Mouse (Mus musculus) cerebellum, postnatal 25 days (tissue): ENCODE measurements around the gene Grid1.

Experiments used
- DNase-seq, 2 experiments: peaks; one replicate each; pipeline ENCODE4 v3.0.0; 2021; ENCODE audit warnings: mixed read lengths in 2 of 2

The Grid1 gene

GRCm38 (mm10) chr14:35222196-35222595 lies 402.3 kb downstream of the Grid1 start:
- DNase-seq = no peak

- DNase-seq = no peak
These were observed 407.7 kb downstream of the Grid1 start for GRCm38 (mm10) chr14:35227581-35227980.

- DNase-seq = no peak
These were observed 411.5 kb downstream of the Grid1 start for GRCm38 (mm10) chr14:35231384-35231783.

GRCm38 (mm10) chr14:35242882-35243281 lies 423.0 kb downstream of the Grid1 start:
- no peak for DNase-seq

GRCm38 (mm10) chr14:35244776-35245548 lies 425.1 kb downstream of the Grid1 start:
- DNase-seq = no peak

- peak; percentile 89 to 92 for DNase-seq
These were observed 430.5 kb downstream of the Grid1 start for GRCm38 (mm10) chr14:35250412-35250811.

GRCm38 (mm10) chr14:35254477-35254876 lies 434.6 kb downstream of the Grid1 start:
- peak in 1 of 2 experiments; percentile 15 for DNase-seq

GRCm38 (mm10) chr14:35270260-35270659 lies 450.4 kb downstream of the Grid1 start:
- no peak for DNase-seq

- DNase-seq = no peak
These were observed 489.3 kb downstream of the Grid1 start for GRCm38 (mm10) chr14:35309201-35309600.

GRCm38 (mm10) chr14:35313380-35314299 lies 493.7 kb downstream of the Grid1 start:
- peak; percentile 14 to 41 for DNase-seq

GRCm38 (mm10) chr14:35326306-35326705 lies 506.4 kb downstream of the Grid1 start:
- DNase-seq = peak in 1 of 2 experiments; percentile 23

GRCm38 (mm10) chr14:35336561-35336960 lies 516.7 kb downstream of the Grid1 start:
- DNase-seq = no peak

GRCm38 (mm10) chr14:35356011-35356410 lies 536.1 kb downstream of the Grid1 start:
- no peak for DNase-seq

GRCm38 (mm10) chr14:35356480-35357085 lies 536.7 kb downstream of the Grid1 start:
- no peak for DNase-seq

GRCm38 (mm10) chr14:35358136-35358821 lies 538.4 kb downstream of the Grid1 start:
- DNase-seq = peak; percentile 35 to 68

- no peak for DNase-seq
These were observed 545.5 kb downstream of the Grid1 start for GRCm38 (mm10) chr14:35365177-35365944.

- no peak for DNase-seq
These were observed 554.5 kb downstream of the Grid1 start for GRCm38 (mm10) chr14:35374374-35374773.

GRCm38 (mm10) chr14:35393591-35393990 lies 573.7 kb downstream of the Grid1 start:
- no peak for DNase-seq

GRCm38 (mm10) chr14:35404249-35404908 lies 584.5 kb downstream of the Grid1 start:
- no peak for DNase-seq

GRCm38 (mm10) chr14:35430259-35430658 lies 610.4 kb downstream of the Grid1 start:
- no peak for DNase-seq

- DNase-seq = no peak
These were observed 633.8 kb downstream of the Grid1 start for GRCm38 (mm10) chr14:35453702-35454101.
